Mouse (Mus musculus): Measurements from ENCODE around the gene Meis2.

GRCm38 (mm10) chr2:115850961-115851360 is 214.7 kb downstream of the Meis2 start:
- TF ChIP-seq EP300 (IDR thresholded peaks at IDR 0.05; ENCODE audit: low read depth) (no peak), CTCF (IDR thresholded peaks at IDR 0.05; ENCODE audit: low read depth) (no peak)

All from liver, embryonic 14.5 days (tissue).